ENCODE assay signal across 23 mouse cellular contexts in genomic region chr9:80913867-80914266, GRCm38 (mm10).
DNase-seq lines count a peak whose midpoint lies in the region; ATAC-seq lines count a peak whose summit lies in the region.
"Had no signal": no experiment of that assay in that cellular context is flagged by ENCODE, and none has a peak within 500 bp of the region (broad histone marks: within the 10 kb centered on the region; RNA-seq: fewer than 3 reads in every experiment).

No protein-coding gene starts in this region.

- no peaks in the 10 kb centered on the region for H3K4me1 ChIP-seq in midbrain, embryonic 12.5 days
- no peaks in the 10 kb centered on the region for H3K4me1 ChIP-seq in midbrain, embryonic 10.5 days
- H3K4me1 ChIP-seq in neural tube, embryonic 14.5 days (ENCODE audit: control insufficient read depth, insufficient read depth, low read length) = no peaks in the 10 kb centered on the region
- no peaks in the 10 kb centered on the region for H3K4me1 ChIP-seq in midbrain, embryonic 14.5 days (ENCODE audit: control insufficient read depth, insufficient read depth, low read length)
- H3K4me1 ChIP-seq: embryonic facial prominence, embryonic 12.5 days; embryonic facial prominence, embryonic 15.5 days; hindbrain, embryonic 13.5 days had no signal

- peak; percentile 62; the same call in 1 of the 2 replicates for ATAC-seq in midbrain, embryonic 12.5 days (ENCODE audit: low FRiP score, low read depth)
- ATAC-seq in neural tube, embryonic 14.5 days (ENCODE audit: low read depth) = peak; percentile 63; the same call in 1 of the 2 replicates
- ATAC-seq in midbrain, embryonic 14.5 days (ENCODE audit: low FRiP score, low TSS enrichment) = no peak; the same call in 1 of the 2 replicates
- ATAC-seq: activated CD4-positive, CD25-positive, alpha-beta regulatory T cell, adult 4 months; CD4-positive, CD25-positive, alpha-beta regulatory T cell, adult 4 months; forebrain, embryonic 14.5 days; forebrain, postnatal 0 days; hindbrain, embryonic 16.5 days had no signal

- H3K27me3 ChIP-seq in midbrain, embryonic 12.5 days = no peaks in the 10 kb centered on the region
- no peaks in the 10 kb centered on the region for H3K27me3 ChIP-seq in midbrain, embryonic 10.5 days (ENCODE audit: low read depth, poor library complexity, severe bottlenecking)
- no peaks in the 10 kb centered on the region for H3K27me3 ChIP-seq in neural tube, embryonic 14.5 days (ENCODE audit: control insufficient read depth, insufficient read depth, low read length)
- no peaks in the 10 kb centered on the region for H3K27me3 ChIP-seq in midbrain, embryonic 14.5 days (ENCODE audit: control insufficient read depth, insufficient read depth, low read length)
- H3K27me3 ChIP-seq: embryonic facial prominence, embryonic 12.5 days; embryonic facial prominence, embryonic 15.5 days; hindbrain, embryonic 13.5 days had no signal

- 57% methylated on average over 2 of the region's 2 CpGs for WGBS in midbrain, embryonic 12.5 days
- WGBS in midbrain, embryonic 10.5 days = 88% methylated on average over 2 of the region's 2 CpGs
- 46% methylated on average over 2 of the region's 2 CpGs for WGBS in neural tube, embryonic 14.5 days
- 39% methylated on average over 2 of the region's 2 CpGs for WGBS in midbrain, embryonic 14.5 days

- H3K4me2 ChIP-seq in midbrain, embryonic 12.5 days (replicated peaks) = no peak overlapping the region
- no peak overlapping the region for H3K4me2 ChIP-seq in neural tube, embryonic 14.5 days (ENCODE audit: low read depth, low read length)
- no peak overlapping the region for H3K4me2 ChIP-seq in midbrain, embryonic 14.5 days (ENCODE audit: low read length)
- H3K4me2 ChIP-seq: embryonic facial prominence, embryonic 12.5 days; embryonic facial prominence, embryonic 15.5 days; heart, embryonic 11.5 days; hindbrain, embryonic 13.5 days had no signal

- H3K4me3 ChIP-seq in midbrain, embryonic 12.5 days = no peak overlapping the region
- H3K4me3 ChIP-seq in midbrain, embryonic 10.5 days = no peak overlapping the region
- H3K4me3 ChIP-seq in neural tube, embryonic 14.5 days (ENCODE audit: low read depth, low read length) = no peak overlapping the region
- H3K4me3 ChIP-seq in midbrain, embryonic 14.5 days (replicated peaks; ENCODE audit: low read depth, low read length) = no peak overlapping the region
- H3K4me3 ChIP-seq: embryonic facial prominence, embryonic 12.5 days; embryonic facial prominence, embryonic 15.5 days; gastrocnemius, adult 2 months; hindbrain, embryonic 13.5 days had no signal

- H3K36me3 ChIP-seq in midbrain, embryonic 12.5 days = no peaks in the 10 kb centered on the region
- H3K36me3 ChIP-seq in midbrain, embryonic 10.5 days = no peaks in the 10 kb centered on the region
- no peaks in the 10 kb centered on the region for H3K36me3 ChIP-seq in neural tube, embryonic 14.5 days (ENCODE audit: control insufficient read depth, insufficient read depth, low read length)
- H3K36me3 ChIP-seq in midbrain, embryonic 14.5 days (ENCODE audit: control insufficient read depth, insufficient read depth, low read length) = no peaks in the 10 kb centered on the region
- H3K36me3 ChIP-seq: embryonic facial prominence, embryonic 12.5 days; embryonic facial prominence, embryonic 15.5 days; hindbrain, embryonic 13.5 days had no signal

- H3K9ac ChIP-seq in midbrain, embryonic 12.5 days (replicated peaks) = no peak overlapping the region
- no peak overlapping the region for H3K9ac ChIP-seq in neural tube, embryonic 14.5 days (replicated peaks; ENCODE audit: low read depth, low read length)
- H3K9ac ChIP-seq in midbrain, embryonic 14.5 days (replicated peaks; ENCODE audit: low read length) = no peak overlapping the region
- H3K9ac ChIP-seq: embryonic facial prominence, embryonic 12.5 days; embryonic facial prominence, embryonic 15.5 days; forebrain, postnatal 0 days; hindbrain, embryonic 13.5 days had no signal

- H3K27ac ChIP-seq in midbrain, embryonic 12.5 days (replicated peaks) = no peak overlapping the region
- no peak overlapping the region for H3K27ac ChIP-seq in midbrain, embryonic 10.5 days (replicated peaks)
- no peak overlapping the region for H3K27ac ChIP-seq in neural tube, embryonic 14.5 days (ENCODE audit: low read depth, low read length)
- no peak overlapping the region for H3K27ac ChIP-seq in midbrain, embryonic 14.5 days (replicated peaks; ENCODE audit: low read depth, low read length)
- H3K27ac ChIP-seq: embryonic facial prominence, embryonic 12.5 days; embryonic facial prominence, embryonic 15.5 days; gastrocnemius, adult 2 months; hindbrain, embryonic 13.5 days had no signal

- DNase-seq in midbrain, embryonic 10.5 days (ENCODE audit: low spot score) = no peak
- DNase-seq in neural tube, embryonic 10.5 days (ENCODE audit: extremely low spot score, low spot score) = no peak
- DNase-seq in midbrain, embryonic 14.5 days = peak; percentile 21
- no peak for DNase-seq in spleen, postnatal 10 days (ENCODE audit: low spot score in 2 of 2)
- DNase-seq: adrenal gland, adult 8-10 months; adrenal gland, postnatal 25 days; cerebellum, adult 18-20 months; cerebellum, adult 9-10 months; cerebellum, postnatal 25 days; forebrain, postnatal 0 days; gastrocnemius, adult 2 months; gastrocnemius, postnatal 14 days; heart, adult 11 months had no signal

- no peaks in the 10 kb centered on the region for H3K9me3 ChIP-seq in midbrain, embryonic 12.5 days
- no peaks in the 10 kb centered on the region for H3K9me3 ChIP-seq in midbrain, embryonic 10.5 days (replicated peaks)
- no peaks in the 10 kb centered on the region for H3K9me3 ChIP-seq in neural tube, embryonic 14.5 days (ENCODE audit: control insufficient read depth, low read length)
- H3K9me3 ChIP-seq in midbrain, embryonic 14.5 days (ENCODE audit: control insufficient read depth, low read length) = no peaks in the 10 kb centered on the region
- H3K9me3 ChIP-seq: embryonic facial prominence, embryonic 12.5 days; embryonic facial prominence, embryonic 15.5 days; hindbrain, embryonic 13.5 days had no signal
